Mouse (Mus musculus): ENCODE data around the gene Slitrk6. TPM values are rescaled to one million over a fixed set of nuclear protein-coding genes. Genes with fewer than 3 reads are reported as not detected.
A peak's percentile ranks its signal among the peaks of the same experiment; 100 is the strongest.

Gene Slitrk6
- 11.7 and 12.0 TPM in 2 replicates for polyA plus RNA-seq (2015; fragmentation: Nextera tagmentation; extraction: Ambion mirVana)

DNA sequence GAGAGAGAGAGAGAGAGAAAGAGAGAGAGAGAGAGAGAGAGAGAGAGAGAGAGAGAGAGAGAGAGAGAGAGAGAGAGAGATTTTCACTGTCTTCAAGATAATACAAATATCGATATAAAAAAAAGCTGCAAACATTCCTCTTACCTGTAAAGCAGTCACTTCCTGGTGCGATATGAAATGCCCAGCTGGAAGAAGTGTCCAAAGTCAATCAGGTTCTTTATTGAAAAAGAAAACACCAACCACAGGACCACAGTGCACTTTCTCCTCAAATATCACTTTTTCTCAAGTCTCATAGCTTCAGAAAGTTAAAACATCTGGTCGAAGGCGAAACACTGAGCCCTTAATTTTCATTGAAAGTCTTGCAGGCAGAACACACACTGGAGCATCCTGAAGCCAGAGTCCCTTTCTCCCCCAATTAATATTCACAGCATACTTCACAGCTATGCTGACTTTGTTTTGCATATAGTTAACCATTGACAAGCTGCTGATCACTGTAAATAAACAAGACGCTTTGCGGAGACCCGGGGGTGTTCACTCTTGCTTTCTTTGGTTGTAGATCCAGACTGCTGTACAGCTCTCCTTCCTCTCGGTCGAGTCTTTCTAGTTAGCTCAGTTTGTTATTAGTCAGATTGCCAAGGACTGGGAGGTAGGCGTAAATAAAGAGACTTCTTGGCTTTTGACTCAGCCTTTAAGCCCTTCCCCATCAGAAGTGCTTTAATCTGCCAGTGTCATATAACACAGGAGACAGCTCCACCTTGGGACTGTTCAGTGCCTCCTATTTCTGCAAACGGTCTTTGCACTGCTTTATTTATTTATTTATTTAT lies at the start of gene Slitrk6:
TSS of gene Slitrk6 (minus strand) at position 666 of the 824 bp plus-strand sequence.
- H3K4me3 ChIP-seq: peak within 1 kb of the TSS; percentile 44

DNA sequence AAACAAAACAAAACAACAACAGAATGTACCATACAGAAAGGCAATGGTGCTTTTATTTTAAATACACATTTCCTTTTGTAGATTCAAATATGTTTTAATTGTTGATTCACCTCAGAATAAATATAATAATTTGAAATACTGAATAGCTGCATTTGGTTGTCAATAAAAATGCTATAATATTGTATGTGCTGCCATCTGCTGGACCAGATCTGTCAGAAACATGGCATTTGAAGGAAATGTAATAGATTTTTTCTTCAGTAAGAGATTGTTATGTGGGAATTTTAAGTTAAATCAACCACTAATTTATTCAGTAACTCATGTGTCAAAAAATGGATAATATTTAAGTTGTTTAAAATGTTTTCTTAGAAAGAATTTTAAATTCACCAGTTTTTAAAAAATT lies 22.6 kb upstream of the Slitrk6 start:
- no peaks in the 10 kb centered on the region for H3K36me3 ChIP-seq
- no peak overlapping the region for H3K9ac ChIP-seq
- no peak overlapping the region for H3K4me3 ChIP-seq
- no peak overlapping the region for H3K27ac ChIP-seq
- no peak overlapping the region for H3K4me2 ChIP-seq
- H3K4me1 ChIP-seq: no peaks in the 10 kb centered on the region
- no peaks in the 10 kb centered on the region for H3K27me3 ChIP-seq
- H3K9me3 ChIP-seq: no peaks in the 10 kb centered on the region
- ATAC-seq (ENCODE audit: borderline replicate concordance, extremely low read depth, low FRiP score, low TSS enrichment): no peak

More for the DNA sequence above, at the start of gene Slitrk6:
- Histone ChIP-seq H3K27ac (peak within 1 kb of the TSS; percentile 57), H3K36me3 (peaks cover 13% of the 10 kb centered on the region), H3K9ac (peak within 1 kb of the TSS; percentile 32), H3K4me2 (peak within 1 kb of the TSS; percentile 48), H3K4me1 (no peaks in the 10 kb centered on the region), H3K9me3 (no peaks in the 10 kb centered on the region), H3K27me3 (no peaks in the 10 kb centered on the region)
- ATAC-seq (ENCODE audit: borderline replicate concordance, extremely low read depth, low FRiP score, low TSS enrichment): peak; percentile 90; the same call in 1 of the 2 replicates
- 19% methylated on average over 11 of the region's 11 CpGs for WGBS

DNA sequence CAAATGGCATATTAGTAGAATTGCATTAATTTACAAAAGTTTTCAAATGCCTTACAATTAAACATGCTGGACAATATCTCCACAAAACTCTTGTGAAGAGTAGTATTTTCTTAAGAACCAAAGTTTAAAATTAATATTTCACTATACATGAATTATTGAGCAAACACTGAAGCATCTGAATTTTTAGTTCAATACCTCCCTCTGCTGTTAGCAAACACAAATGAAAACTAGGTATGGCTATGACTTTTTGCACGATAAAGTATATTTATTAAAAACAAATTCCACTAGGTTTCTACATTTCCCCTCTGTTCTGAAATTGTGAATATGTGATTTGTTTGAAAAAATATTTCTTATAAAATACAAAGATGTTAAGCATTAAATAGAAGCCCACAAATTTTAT lies 15.7 kb upstream of the Slitrk6 start:
- Histone ChIP-seq H3K9me3 (no peaks in the 10 kb centered on the region), H3K4me1 (no peaks in the 10 kb centered on the region), H3K4me2 (no peak overlapping the region), H3K27ac (no peak overlapping the region), H3K36me3 (no peaks in the 10 kb centered on the region), H3K4me3 (no peak overlapping the region), H3K27me3 (no peaks in the 10 kb centered on the region), H3K9ac (no peak overlapping the region)
- 69% methylated on average over 1 of the region's 1 CpGs for WGBS
- no peak for ATAC-seq (ENCODE audit: borderline replicate concordance, extremely low read depth, low FRiP score, low TSS enrichment)

DNA sequence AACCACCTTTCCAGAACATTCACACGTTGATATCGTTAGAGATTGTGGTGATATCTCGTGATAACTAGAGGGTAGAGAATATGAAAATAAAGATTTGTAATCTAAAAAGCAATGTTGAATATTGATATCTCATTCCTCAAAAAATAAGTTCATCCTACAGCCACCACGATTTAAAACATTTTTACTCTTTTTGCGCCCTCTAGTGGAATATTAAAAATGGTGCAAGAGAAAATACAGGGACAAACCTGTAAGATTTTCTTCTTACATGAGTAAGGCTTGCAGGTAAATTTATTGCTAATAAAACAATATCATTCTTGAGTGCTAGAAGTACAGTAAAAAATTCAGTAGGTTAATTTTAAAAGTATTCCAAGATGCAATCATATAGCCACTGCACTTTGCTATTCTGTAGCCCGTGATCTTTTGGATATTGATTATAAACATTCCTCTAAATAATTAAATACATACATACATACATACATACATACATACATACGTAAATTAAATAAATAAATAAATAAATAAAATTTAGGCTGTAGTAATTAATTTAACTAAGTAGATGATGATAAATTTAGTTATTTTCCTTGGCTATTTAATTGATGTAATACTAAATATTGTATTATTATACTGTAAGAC lies 7.8 kb upstream of the Slitrk6 start:
- Histone ChIP-seq H3K36me3 (no peaks in the 10 kb centered on the region), H3K9me3 (no peaks in the 10 kb centered on the region), H3K4me2 (no peak overlapping the region), H3K4me3 (no peak overlapping the region), H3K9ac (no peak overlapping the region), H3K4me1 (no peaks in the 10 kb centered on the region), H3K27me3 (no peaks in the 10 kb centered on the region), H3K27ac (no peak overlapping the region)
- no peak for ATAC-seq (ENCODE audit: borderline replicate concordance, extremely low read depth, low FRiP score, low TSS enrichment)
- 19% methylated on average over 7 of the region's 7 CpGs for WGBS

DNA sequence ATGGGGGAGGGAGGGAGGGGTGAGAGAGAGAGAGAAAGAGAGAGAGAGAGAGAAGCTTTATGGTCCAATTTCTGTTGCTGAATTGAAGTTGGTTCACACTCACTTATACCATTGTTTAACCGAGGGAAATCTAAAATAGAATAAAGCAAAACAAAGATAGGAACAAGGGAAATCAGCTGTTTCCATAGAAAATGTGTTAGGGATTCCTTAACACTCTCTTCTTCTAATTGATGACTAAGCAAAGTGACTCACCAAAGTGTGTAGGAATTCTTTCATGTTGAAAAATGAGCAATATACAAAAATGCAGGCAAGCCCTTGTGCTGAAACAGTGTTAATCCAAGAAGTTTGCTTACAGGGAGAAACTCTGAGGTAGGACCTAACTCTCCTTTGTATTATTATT lies 6.0 kb upstream of the Slitrk6 start:
- ATAC-seq (ENCODE audit: borderline replicate concordance, extremely low read depth, low FRiP score, low TSS enrichment): no peak
- no peaks in the 10 kb centered on the region for H3K4me1 ChIP-seq
- no peak overlapping the region for H3K4me3 ChIP-seq
- H3K27me3 ChIP-seq: no peaks in the 10 kb centered on the region
- H3K27ac ChIP-seq: no peak overlapping the region
- no peaks in the 10 kb centered on the region for H3K36me3 ChIP-seq
- WGBS: 38% methylated on average over 1 of the region's 1 CpGs
- no peak overlapping the region for H3K9ac ChIP-seq
- H3K9me3 ChIP-seq: no peaks in the 10 kb centered on the region
- no peak overlapping the region for H3K4me2 ChIP-seq

DNA sequence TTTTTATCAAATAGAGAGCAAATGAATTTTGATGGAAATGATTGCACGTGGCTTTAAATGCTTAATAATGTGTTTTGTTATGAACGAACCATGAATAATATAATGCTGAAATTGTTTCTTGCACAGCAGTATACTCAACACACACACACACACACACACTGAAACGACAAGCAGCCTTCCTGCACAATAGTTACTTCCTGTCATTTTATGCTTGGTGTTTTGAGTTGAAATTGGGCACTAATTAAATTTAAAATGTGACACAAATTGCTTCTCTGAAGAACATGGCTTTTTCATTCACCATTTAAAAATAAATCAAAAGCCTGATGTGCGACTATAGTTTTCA lies 330 bp upstream of the Slitrk6 start:
- H3K4me1 ChIP-seq: no peaks in the 10 kb centered on the region
- H3K36me3 ChIP-seq: peaks cover 7% of the 10 kb centered on the region
- no peaks in the 10 kb centered on the region for H3K9me3 ChIP-seq
- no peak overlapping the region; the same call in 1 of the 2 replicates for H3K4me2 ChIP-seq
- H3K4me3 ChIP-seq: no peak overlapping the region
- H3K27ac ChIP-seq: no peak overlapping the region
- no peak for ATAC-seq (ENCODE audit: borderline replicate concordance, extremely low read depth, low FRiP score, low TSS enrichment)
- no peaks in the 10 kb centered on the region for H3K27me3 ChIP-seq
- 37% methylated on average over 4 of the region's 4 CpGs for WGBS
- H3K9ac ChIP-seq: no peak overlapping the region

DNA sequence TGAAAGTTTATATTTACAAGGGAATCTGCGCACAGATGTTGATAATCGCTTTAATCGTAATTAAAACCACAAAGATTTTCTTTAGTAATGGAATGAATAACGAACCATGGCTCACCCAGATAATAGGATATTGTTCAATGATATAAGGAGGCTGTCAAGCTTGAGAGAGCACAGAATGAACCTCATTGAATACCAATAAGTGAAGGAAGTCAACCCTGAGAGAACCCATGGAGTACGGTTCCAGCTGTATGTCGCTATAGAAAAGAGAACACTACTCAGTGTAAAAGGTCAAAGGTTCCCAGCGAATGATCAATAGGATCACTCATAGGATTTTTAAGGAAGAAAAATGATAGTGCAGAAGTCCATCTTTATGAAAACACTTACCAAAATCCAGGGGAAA lies 15.1 kb downstream of the Slitrk6 start:
- no peak for ATAC-seq (ENCODE audit: borderline replicate concordance, extremely low read depth, low FRiP score, low TSS enrichment)
- Histone ChIP-seq H3K4me3 (no peak overlapping the region), H3K27me3 (no peaks in the 10 kb centered on the region), H3K4me2 (no peak overlapping the region), H3K9me3 (no peaks in the 10 kb centered on the region), H3K36me3 (no peaks in the 10 kb centered on the region), H3K9ac (no peak overlapping the region), H3K4me1 (no peaks in the 10 kb centered on the region), H3K27ac (no peak overlapping the region)
- 89% methylated on average over 7 of the region's 7 CpGs for WGBS

DNA sequence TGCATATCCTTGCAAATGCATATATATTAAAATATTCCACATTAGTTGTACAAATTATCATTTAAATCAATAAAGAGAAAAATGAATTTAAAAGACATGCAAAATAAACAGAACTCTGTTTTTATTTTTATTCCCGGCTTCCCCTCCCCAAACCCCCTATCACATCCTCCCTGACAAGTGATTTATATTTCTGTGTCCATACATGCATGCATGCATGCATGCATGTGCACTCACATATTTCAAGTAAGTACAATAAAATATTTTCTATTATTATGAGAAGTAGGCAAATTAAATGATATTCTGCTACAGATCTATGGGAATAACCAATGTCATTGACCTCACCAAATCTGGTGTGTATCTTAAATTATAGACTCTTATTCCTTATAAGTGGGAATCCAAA lies 15.6 kb downstream of the Slitrk6 start:
- ATAC-seq (ENCODE audit: borderline replicate concordance, extremely low read depth, low FRiP score, low TSS enrichment): no peak

DNA sequence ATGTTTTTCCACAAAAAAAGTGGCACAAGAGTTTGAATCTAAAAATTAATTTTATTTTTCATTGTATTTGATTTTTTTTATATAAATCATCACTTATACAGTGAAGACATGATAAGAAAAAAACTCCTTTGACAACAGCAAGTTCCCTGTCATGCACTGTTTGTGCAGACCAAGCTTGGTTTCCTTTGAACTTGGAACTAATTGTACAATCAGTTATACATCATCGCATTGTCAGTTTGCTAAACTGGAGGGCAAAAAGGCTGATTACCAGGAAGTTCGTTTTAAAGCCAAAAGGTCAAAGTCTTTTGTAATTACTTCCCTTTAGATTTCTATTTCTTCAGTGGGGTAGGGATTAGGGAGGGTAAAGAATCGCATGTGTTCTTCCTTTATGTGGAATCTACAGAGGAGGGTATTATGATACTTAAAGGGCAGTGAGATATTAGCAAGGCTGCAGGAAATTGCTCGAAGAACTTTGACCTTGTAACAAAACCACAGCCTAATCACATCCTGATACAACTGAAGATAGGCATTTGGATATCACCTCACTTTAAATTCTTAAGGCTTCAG lies 26.5 kb downstream of the Slitrk6 start:
- no peaks in the 10 kb centered on the region for H3K27me3 ChIP-seq
- H3K36me3 ChIP-seq: no peaks in the 10 kb centered on the region
- no peak overlapping the region for H3K4me2 ChIP-seq
- no peak for ATAC-seq (ENCODE audit: borderline replicate concordance, extremely low read depth, low FRiP score, low TSS enrichment)
- H3K4me3 ChIP-seq: no peak overlapping the region
- WGBS: 35% methylated on average over 4 of the region's 4 CpGs
- H3K4me1 ChIP-seq: no peaks in the 10 kb centered on the region
- H3K27ac ChIP-seq: no peak overlapping the region
- H3K9me3 ChIP-seq: no peaks in the 10 kb centered on the region
- no peak overlapping the region for H3K9ac ChIP-seq

More for the DNA sequence above, 15.6 kb downstream of the Slitrk6 start:
- no peaks in the 10 kb centered on the region for H3K9me3 ChIP-seq
- no peaks in the 10 kb centered on the region for H3K27me3 ChIP-seq
- H3K4me1 ChIP-seq: no peaks in the 10 kb centered on the region
- 86% methylated on average over 1 of the region's 1 CpGs for WGBS
- H3K27ac ChIP-seq: no peak overlapping the region
- H3K4me2 ChIP-seq: no peak overlapping the region
- H3K36me3 ChIP-seq: no peaks in the 10 kb centered on the region
- no peak overlapping the region for H3K4me3 ChIP-seq
- no peak overlapping the region for H3K9ac ChIP-seq

DNA sequence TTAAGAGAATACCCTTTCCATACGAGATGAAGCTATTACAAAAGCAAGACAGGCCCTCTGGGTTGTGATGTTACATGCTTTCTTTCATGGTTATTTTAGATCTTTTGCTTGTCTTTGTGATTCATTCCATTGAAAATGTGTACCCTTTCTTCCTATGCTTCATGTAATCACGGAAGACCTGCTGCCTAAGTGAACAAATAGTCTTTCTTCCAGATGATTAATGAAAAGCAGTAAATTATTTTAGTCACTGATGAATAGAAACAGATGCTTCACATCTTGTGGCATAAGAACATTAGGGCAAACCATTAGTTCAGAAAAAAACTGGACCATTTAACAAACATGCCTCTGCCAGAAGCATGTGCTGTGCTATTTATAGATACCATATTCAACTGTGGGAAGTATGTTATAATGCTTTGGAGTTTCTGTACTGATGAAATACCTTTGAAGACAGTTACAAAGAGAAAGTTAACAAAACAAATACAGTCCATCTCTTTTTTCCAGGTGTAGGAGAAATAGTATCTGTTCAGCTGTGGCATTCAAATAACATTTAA lies 30.8 kb downstream of the Slitrk6 start:
- Histone ChIP-seq H3K4me2 (no peak overlapping the region), H3K9ac (no peak overlapping the region), H3K9me3 (no peaks in the 10 kb centered on the region), H3K4me1 (no peaks in the 10 kb centered on the region), H3K27me3 (no peaks in the 10 kb centered on the region), H3K4me3 (no peak overlapping the region), H3K27ac (no peak overlapping the region), H3K36me3 (no peaks in the 10 kb centered on the region)
- no peak for ATAC-seq (ENCODE audit: borderline replicate concordance, extremely low read depth, low FRiP score, low TSS enrichment)
- WGBS: 33% methylated on average over 2 of the region's 2 CpGs

Data from lung, embryonic 15.5 days (tissue).